Mouse (Mus musculus): ENCODE data around the gene Fam169b. TPM values are rescaled to one million over a fixed set of nuclear protein-coding genes. Genes with fewer than 3 reads are reported as not detected.

Fam169b gene
- total and polyA plus RNA-seq, 2 experiments = 21.8 to 25.8 TPM

- peak overlapping the region; percentile 10 for H3K4me3 ChIP-seq (ENCODE audit: insufficient read depth, low read depth, low read length)
- WGBS = 72% methylated on average over 6 of the region's 6 CpGs
- H3K4me1 ChIP-seq (ENCODE audit: control insufficient read depth, insufficient read depth, low read length) = peaks cover 27% of the 10 kb centered on the region
- H3K79me2 ChIP-seq (ENCODE audit: control insufficient read depth, insufficient read depth, low read length) = peaks cover 24% of the 10 kb centered on the region; the same call in 1 of the 2 replicates
- H3K36me3 ChIP-seq (ENCODE audit: control insufficient read depth, insufficient read depth, low read length) = no peaks in the 10 kb centered on the region
- H3K9ac ChIP-seq (ENCODE audit: low read depth, low read length) = peak overlapping the region; percentile 67
- DNase-seq (ENCODE audit: extremely low read depth, low read depth, low spot score) = peak; percentile 34
- H3K27me3 ChIP-seq (ENCODE audit: control insufficient read depth, insufficient read depth, low read length) = no peaks in the 10 kb centered on the region
- TF ChIP-seq POLR2A (IDR thresholded peaks at IDR 0.05; ENCODE audit: extremely low read depth, insufficient read depth, low read length) (no peak), CTCF (IDR thresholded peaks at IDR 0.05; ENCODE audit: low read depth, low read length) (no peak)
- peak overlapping the region; percentile 95 for H3K27ac ChIP-seq (replicated peaks; ENCODE audit: insufficient read depth, low read depth, low read length)
Observed at GRCm38 (mm10) chr7:68278385-68278784, 4.7 kb downstream of the Fam169b start.

GRCm38 (mm10) chr7:68278908-68279307, 5.3 kb downstream of the Fam169b start:
- no peak overlapping the region for H3K4me3 ChIP-seq (ENCODE audit: insufficient read depth, low read depth, low read length)
- TF ChIP-seq CTCF (IDR thresholded peaks at IDR 0.05; ENCODE audit: low read depth, low read length) (no peak), POLR2A (IDR thresholded peaks at IDR 0.05; ENCODE audit: extremely low read depth, insufficient read depth, low read length) (no peak)

GRCm38 (mm10) chr7:68279481-68279880, 5.8 kb downstream of the Fam169b start:
- H3K79me2 ChIP-seq (ENCODE audit: control insufficient read depth, insufficient read depth, low read length) = peaks cover 24% of the 10 kb centered on the region; the same call in 1 of the 2 replicates
- H3K27me3 ChIP-seq (ENCODE audit: control insufficient read depth, insufficient read depth, low read length) = no peaks in the 10 kb centered on the region
- no peak for DNase-seq (ENCODE audit: extremely low read depth, low read depth, low spot score)
- TF ChIP-seq POLR2A (IDR thresholded peaks at IDR 0.05; ENCODE audit: extremely low read depth, insufficient read depth, low read length) (no peak), CTCF (IDR thresholded peaks at IDR 0.05; ENCODE audit: low read depth, low read length) (no peak)
- peaks cover 34% of the 10 kb centered on the region for H3K4me1 ChIP-seq (ENCODE audit: control insufficient read depth, insufficient read depth, low read length)
- peak overlapping the region; percentile 67 for H3K9ac ChIP-seq (ENCODE audit: low read depth, low read length)
- H3K27ac ChIP-seq (replicated peaks; ENCODE audit: insufficient read depth, low read depth, low read length) = peak overlapping the region; percentile 95
- no peak overlapping the region; the same call in 1 of the 2 replicates for H3K4me3 ChIP-seq (ENCODE audit: insufficient read depth, low read depth, low read length)
- 73% methylated on average over 7 of the region's 7 CpGs for WGBS
- no peaks in the 10 kb centered on the region for H3K36me3 ChIP-seq (ENCODE audit: control insufficient read depth, insufficient read depth, low read length)

More at GRCm38 (mm10) chr7:68278908-68279307, 5.3 kb downstream of the Fam169b start:
- Histone ChIP-seq H3K79me2 (ENCODE audit: control insufficient read depth, insufficient read depth, low read length) (peaks cover 24% of the 10 kb centered on the region; the same call in 1 of the 2 replicates), H3K4me1 (ENCODE audit: control insufficient read depth, insufficient read depth, low read length) (peaks cover 28% of the 10 kb centered on the region), H3K9ac (ENCODE audit: low read depth, low read length) (peak overlapping the region; percentile 67), H3K27ac (replicated peaks; ENCODE audit: insufficient read depth, low read depth, low read length) (peak overlapping the region; percentile 95), H3K27me3 (ENCODE audit: control insufficient read depth, insufficient read depth, low read length) (no peaks in the 10 kb centered on the region), H3K36me3 (ENCODE audit: control insufficient read depth, insufficient read depth, low read length) (no peaks in the 10 kb centered on the region)
- 49% methylated on average over 6 of the region's 6 CpGs for WGBS
- DNase-seq (ENCODE audit: extremely low read depth, low read depth, low spot score) = peak; percentile 61

- 70% methylated on average over 19 of the region's 19 CpGs for WGBS
- Histone ChIP-seq H3K27me3 (ENCODE audit: control insufficient read depth, insufficient read depth, low read length) (no peaks in the 10 kb centered on the region), H3K4me3 (ENCODE audit: insufficient read depth, low read depth, low read length) (no peak overlapping the region), H3K79me2 (ENCODE audit: control insufficient read depth, insufficient read depth, low read length) (peaks cover 24% of the 10 kb centered on the region; the same call in 1 of the 2 replicates), H3K4me1 (ENCODE audit: control insufficient read depth, insufficient read depth, low read length) (peaks cover 43% of the 10 kb centered on the region), H3K27ac (replicated peaks; ENCODE audit: insufficient read depth, low read depth, low read length) (peak overlapping the region; percentile 95), H3K9ac (ENCODE audit: low read depth, low read length) (no peak overlapping the region), H3K36me3 (ENCODE audit: control insufficient read depth, insufficient read depth, low read length) (no peaks in the 10 kb centered on the region)
- DNase-seq (ENCODE audit: extremely low read depth, low read depth, low spot score) = peak; percentile 88
- TF ChIP-seq POLR2A (IDR thresholded peaks at IDR 0.05; ENCODE audit: extremely low read depth, insufficient read depth, low read length) (no peak), CTCF (IDR thresholded peaks at IDR 0.05; ENCODE audit: low read depth, low read length) (no peak)
Observed at GRCm38 (mm10) chr7:68280352-68280869, 6.8 kb downstream of the Fam169b start.

- Histone ChIP-seq H3K36me3 (ENCODE audit: control insufficient read depth, insufficient read depth, low read length) (no peaks in the 10 kb centered on the region), H3K9ac (ENCODE audit: low read depth, low read length) (no peak overlapping the region), H3K4me1 (ENCODE audit: control insufficient read depth, insufficient read depth, low read length) (peaks cover 48% of the 10 kb centered on the region), H3K27ac (replicated peaks; ENCODE audit: insufficient read depth, low read depth, low read length) (peak overlapping the region; percentile 31), H3K4me3 (ENCODE audit: insufficient read depth, low read depth, low read length) (no peak overlapping the region), H3K27me3 (ENCODE audit: control insufficient read depth, insufficient read depth, low read length) (no peaks in the 10 kb centered on the region), H3K79me2 (ENCODE audit: control insufficient read depth, insufficient read depth, low read length) (peaks cover 24% of the 10 kb centered on the region; the same call in 1 of the 2 replicates)
- peak; percentile 46 for DNase-seq (ENCODE audit: extremely low read depth, low read depth, low spot score)
- 47% methylated on average over 5 of the region's 5 CpGs for WGBS
- TF ChIP-seq CTCF (IDR thresholded peaks at IDR 0.05; ENCODE audit: low read depth, low read length) (no peak), POLR2A (IDR thresholded peaks at IDR 0.05; ENCODE audit: extremely low read depth, insufficient read depth, low read length) (no peak)
Observed at GRCm38 (mm10) chr7:68281341-68281740, 7.7 kb downstream of the Fam169b start.

Data from liver, adult 2 months (tissue).